Mouse (Mus musculus) MEL (cell line): ENCODE measurements around the gene Olfr1467.

ENCODE experiments used
- CHD1 ChIP-seq: IDR thresholded peaks from 2 replicates; pipeline ENCODE4 v1.6.1; 2012; ENCODE audit warnings: low read depth, mild to moderate bottlenecking, inconsistent platforms, low read length, improper control_type of control experiment
- CTCF ChIP-seq, 3 experiments: IDR thresholded peaks in 2 of 3; conservative IDR thresholded peaks in 1 of 3; 2 replicates each; pipeline ENCODE4 v1.5.1; 2011 to 2012; ENCODE audit warnings: low read length in 3 of 3, low read depth in 2 of 3, mild to moderate bottlenecking in 2 of 3, improper control_type of control experiment in 1 of 3, inconsistent platforms in 1 of 3, mixed read lengths in 1 of 3, moderate library complexity in 1 of 3; ENCODE audit not compliant: control insufficient read depth in 1 of 3, insufficient read depth in 1 of 3, poor library complexity in 1 of 3, severe bottlenecking in 1 of 3
- MAFK ChIP-seq: IDR thresholded peaks from 2 replicates; pipeline ENCODE4 v1.6.1; 2011; ENCODE audit warnings: low read depth, mild to moderate bottlenecking, low read length, improper control_type of control experiment, borderline replicate concordance
- MAZ ChIP-seq: IDR thresholded peaks from 2 replicates; pipeline ENCODE4 v1.6.1; 2012; ENCODE audit warnings: low read depth, mild to moderate bottlenecking, inconsistent platforms, low read length, improper control_type of control experiment
- POLR2A ChIP-seq, 2 experiments: IDR thresholded peaks; 2 replicates each; pipeline ENCODE4 v1.6.1; 2011 to 2012; ENCODE audit warnings: low read length in 2 of 2, mild to moderate bottlenecking in 2 of 2, control low read depth in 1 of 2, improper control_type of control experiment in 1 of 2, low read depth in 1 of 2, moderate library complexity in 1 of 2; ENCODE audit not compliant: control insufficient read depth in 1 of 2, insufficient read depth in 1 of 2, poor library complexity in 1 of 2
- TBP ChIP-seq: IDR thresholded peaks from 2 replicates; pipeline ENCODE4 v1.8.0; 2011; ENCODE audit warnings: low read depth, low read length, improper control_type of control experiment

DNA sequence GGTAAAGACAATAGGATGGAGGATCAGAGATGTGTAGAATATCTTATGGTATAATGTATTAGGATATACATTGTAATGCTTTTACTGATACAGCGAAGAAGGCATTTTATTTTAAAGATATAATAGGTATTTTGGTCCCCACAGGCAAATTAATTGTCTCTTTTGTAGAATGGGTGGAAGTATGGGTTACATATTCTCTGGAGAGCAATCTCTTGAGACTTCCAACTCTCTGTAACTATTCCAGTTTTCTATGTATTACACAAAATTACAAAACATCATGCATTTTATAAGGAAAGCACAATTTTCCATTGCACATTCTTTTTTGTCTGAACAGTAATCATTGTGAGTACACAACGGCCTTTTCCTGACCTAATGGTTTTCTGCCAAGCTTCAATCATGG is at the start of gene Olfr1467:
- TF ChIP-seq MAFK (no peak), MAZ (no peak), TBP (no peak), CHD1 (no peak), CTCF (IDR thresholded peaks at IDR 0.05 in 2 of 3, conservative IDR thresholded peaks at IDR 0.05 in 1 of 3; ENCODE audit: control insufficient read depth in 1 of 3, insufficient read depth in 1 of 3, low read depth in 2 of 3, low read length in 3 of 3, poor library complexity in 1 of 3, severe bottlenecking in 1 of 3) (no peak), POLR2A (IDR thresholded peaks at IDR 0.05; ENCODE audit: control insufficient read depth in 1 of 2, insufficient read depth in 1 of 2, low read depth in 1 of 2, low read length in 2 of 2, poor library complexity in 1 of 2) (no peak)
